Mouse (Mus musculus) myocyte (in vitro differentiated cells): ENCODE results near the gene Fxyd1.

Source experiments
- POLR2A ChIP-seq: IDR thresholded peaks from one replicate; pipeline ENCODE4 v1.6.1; 2011; ENCODE audit warnings: low read depth, mild to moderate bottlenecking, control low read depth, moderate library complexity; ENCODE audit not compliant: insufficient read length
- USF1 ChIP-seq: IDR thresholded peaks from one replicate; pipeline ENCODE4 v1.6.1; 2011; ENCODE audit warnings: low read depth, mild to moderate bottlenecking, control low read depth, moderate library complexity

GRCm38 (mm10) chr7:31052636-31053434 is 4.2 kb downstream of the Fxyd1 start:
- TF ChIP-seq POLR2A (no peak), USF1 (no peak)
